Mouse (Mus musculus) thymus, adult 2 months (tissue): Measurements from ENCODE around the gene Slc4a1. TPM values are rescaled to one million over a fixed set of nuclear protein-coding genes. Genes with fewer than 3 reads are reported as not detected.

Experiments used
- DNase-seq: peaks from one replicate; pipeline ENCODE4 v3.0.0; 2021
- H3K27ac ChIP-seq: fragments of 200-500 bp; 2 replicates; pipeline ENCODE4 v1.5.1; 2012; ENCODE audit warnings: low read length, control low read depth; ENCODE audit not compliant: control insufficient read depth, insufficient read depth
- H3K27me3 ChIP-seq: fragments of 200-500 bp; 2 replicates; pipeline ENCODE4 v1.6.1; 2012; ENCODE audit warnings: mild to moderate bottlenecking, low read length, moderate library complexity, mixed read lengths; ENCODE audit not compliant: control insufficient read depth, insufficient read depth
- H3K36me3 ChIP-seq: fragments of 200-500 bp; 2 replicates; pipeline ENCODE4 v1.6.1; 2012; ENCODE audit warnings: mild to moderate bottlenecking, low read length, moderate library complexity; ENCODE audit not compliant: control insufficient read depth, insufficient read depth
- H3K4me1 ChIP-seq: fragments of 200-500 bp; replicated peaks from 2 replicates; pipeline ENCODE4 v1.6.1; 2012; ENCODE audit warnings: low read length; ENCODE audit not compliant: control insufficient read depth, insufficient read depth
- H3K4me3 ChIP-seq: fragments of 200-500 bp; 2 replicates; pipeline ENCODE4 v1.5.1; 2012; ENCODE audit warnings: mild to moderate bottlenecking, low read length, control low read depth, moderate library complexity; ENCODE audit not compliant: control insufficient read depth, insufficient read depth
- CTCF ChIP-seq: fragments of 200-500 bp; IDR thresholded peaks from 2 replicates; pipeline ENCODE4 v1.5.1; 2012; ENCODE audit warnings: mild to moderate bottlenecking, control low read depth, low read length, moderate library complexity, borderline replicate concordance; ENCODE audit not compliant: control insufficient read depth, poor library complexity, insufficient read depth; ENCODE audit errors: extremely low read depth
- POLR2A ChIP-seq: fragments of 200-500 bp; IDR thresholded peaks from 2 replicates; pipeline ENCODE4 v1.6.1; 2012; ENCODE audit warnings: mild to moderate bottlenecking, low read length, control low read depth, moderate library complexity; ENCODE audit not compliant: control insufficient read depth, poor library complexity, insufficient read depth; ENCODE audit errors: extremely low read depth
- WGBS: fragments of 180-500 bp; shearing (Covaris S2); methylation state at CpG from one replicate; pipeline ENCODE4 v1.1.7; 2018; 5-methylcytosine and 5-hydroxymethylcytosine counted together
- polyA plus RNA-seq: library from polyadenylated mRNA; depleted of rRNA; stranded (reverse); fragments of >200 nt; gene quantifications from 2 replicates; pipeline ENCODE4 v1.2.3, GENCODE M21; 2012

Gene Slc4a1
- polyA plus RNA-seq, 1 experiment, result 0.34 TPM

DNA sequence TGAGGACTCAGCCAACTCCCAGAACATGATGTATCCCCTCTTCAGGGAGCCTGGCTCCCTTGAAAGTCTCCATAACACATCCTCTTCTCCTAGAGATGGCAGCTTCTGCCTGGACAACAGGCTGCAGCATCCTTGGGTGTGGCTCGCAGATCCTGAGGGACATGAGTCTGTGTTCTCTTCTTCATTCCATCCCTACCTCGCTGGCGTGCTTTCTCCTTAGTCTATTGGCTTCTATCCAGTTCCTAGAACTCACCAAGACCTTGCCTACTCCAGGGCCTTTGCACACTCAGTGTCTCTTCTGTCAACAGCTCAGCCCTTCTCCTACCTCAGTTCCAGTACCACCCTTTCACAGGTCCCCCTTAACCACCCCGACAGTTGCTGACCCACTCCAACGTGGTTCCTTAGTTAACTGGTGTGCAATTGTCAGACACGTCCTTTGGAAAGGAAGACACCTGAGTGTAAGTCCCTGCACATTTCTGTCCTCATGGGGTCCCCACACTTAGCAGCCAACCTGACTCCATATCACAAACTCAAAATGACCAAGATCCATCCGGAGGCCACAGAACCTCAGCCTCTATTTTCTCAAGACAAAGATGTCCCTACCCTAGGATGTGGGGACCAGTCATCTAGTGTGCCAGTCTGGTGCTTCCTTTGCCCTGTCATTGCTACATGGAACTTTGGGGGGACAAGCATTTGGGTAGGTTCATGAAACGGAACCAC is 4.1 kb downstream of the Slc4a1 start:
- H3K36me3 ChIP-seq, result no peaks in the 10 kb centered on the region
- no peak for DNase-seq
- no peaks in the 10 kb centered on the region for H3K4me1 ChIP-seq
- no peaks in the 10 kb centered on the region; the same call in 1 of the 2 replicates for H3K27me3 ChIP-seq
- TF ChIP-seq POLR2A (no peak), CTCF (no peak)
- H3K27ac ChIP-seq, result no peak overlapping the region
- H3K4me3 ChIP-seq, result no peak overlapping the region
- 86% methylated on average over 8 of the region's 8 CpGs for WGBS

DNA sequence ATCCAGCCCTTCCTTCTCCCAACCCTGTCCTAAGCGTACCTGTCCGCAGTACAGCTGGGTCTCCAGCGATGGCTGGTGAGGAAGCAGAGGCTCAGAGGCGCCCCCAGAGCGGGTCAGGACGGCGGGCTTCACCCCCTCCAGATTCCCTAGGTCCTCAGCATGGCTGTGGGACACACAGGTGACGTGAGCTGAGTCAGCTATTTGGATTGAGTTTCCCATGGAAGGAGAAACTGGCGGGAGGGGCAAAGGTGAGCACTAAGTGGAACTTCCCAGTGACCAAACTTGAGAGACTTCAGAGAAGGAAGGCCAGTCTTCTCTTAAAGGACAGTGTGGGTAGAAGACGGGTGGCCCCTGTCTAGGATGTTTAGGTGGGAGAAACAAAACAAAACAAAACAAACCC is 7.6 kb downstream of the Slc4a1 start:
- Histone ChIP-seq H3K27ac (no peak overlapping the region), H3K4me3 (no peak overlapping the region), H3K27me3 (no peaks in the 10 kb centered on the region; the same call in 1 of the 2 replicates), H3K4me1 (no peaks in the 10 kb centered on the region), H3K36me3 (no peaks in the 10 kb centered on the region)
- TF ChIP-seq CTCF, result no peak
- TF ChIP-seq POLR2A, result no peak
- WGBS, result 66% methylated on average over 10 of the region's 10 CpGs
- no peak for DNase-seq

DNA sequence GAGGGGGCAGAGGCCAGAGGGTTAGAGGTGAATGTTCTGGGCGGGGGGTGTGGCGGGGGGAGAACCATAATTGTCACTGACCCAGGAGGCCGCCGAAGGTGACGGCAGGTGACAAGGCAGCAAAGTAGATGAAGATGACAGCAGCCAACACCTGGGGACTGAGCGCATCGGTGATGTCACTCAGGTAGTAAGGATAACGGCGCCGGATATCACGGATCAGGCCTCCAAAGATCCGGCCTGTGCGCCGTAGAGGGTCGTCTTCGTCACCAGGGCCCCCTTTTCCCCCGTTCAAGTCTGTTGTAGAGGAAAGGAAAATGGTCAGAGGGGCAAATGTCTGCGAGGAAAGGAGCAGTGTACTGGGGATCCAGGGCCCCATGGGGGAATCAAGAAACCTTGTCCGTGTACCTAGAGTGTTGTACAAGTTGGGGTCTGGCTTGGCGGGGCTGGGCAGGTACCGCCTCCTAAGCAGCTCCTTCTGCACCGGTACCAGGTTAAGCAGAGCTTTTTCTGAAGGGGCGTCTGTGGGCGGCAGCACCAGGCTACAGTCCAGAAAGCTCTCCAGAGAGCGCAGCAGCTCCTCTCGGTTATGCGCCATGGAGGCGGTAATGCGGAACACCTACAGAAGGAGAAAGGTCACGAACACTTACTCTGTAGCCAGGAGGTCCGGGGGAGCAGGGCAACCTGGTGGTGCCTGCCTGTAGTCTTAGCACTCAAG is 9.2 kb downstream of the Slc4a1 start:
- no peaks in the 10 kb centered on the region; the same call in 1 of the 2 replicates for H3K27me3 ChIP-seq
- WGBS, result 69% methylated on average over 31 of the region's 31 CpGs
- H3K4me1 ChIP-seq, result no peaks in the 10 kb centered on the region
- no peak for DNase-seq
- no peak overlapping the region for H3K4me3 ChIP-seq
- H3K36me3 ChIP-seq, result no peaks in the 10 kb centered on the region
- no peak overlapping the region for H3K27ac ChIP-seq
- no peak for TF ChIP-seq POLR2A
- no peak for TF ChIP-seq CTCF

DNA sequence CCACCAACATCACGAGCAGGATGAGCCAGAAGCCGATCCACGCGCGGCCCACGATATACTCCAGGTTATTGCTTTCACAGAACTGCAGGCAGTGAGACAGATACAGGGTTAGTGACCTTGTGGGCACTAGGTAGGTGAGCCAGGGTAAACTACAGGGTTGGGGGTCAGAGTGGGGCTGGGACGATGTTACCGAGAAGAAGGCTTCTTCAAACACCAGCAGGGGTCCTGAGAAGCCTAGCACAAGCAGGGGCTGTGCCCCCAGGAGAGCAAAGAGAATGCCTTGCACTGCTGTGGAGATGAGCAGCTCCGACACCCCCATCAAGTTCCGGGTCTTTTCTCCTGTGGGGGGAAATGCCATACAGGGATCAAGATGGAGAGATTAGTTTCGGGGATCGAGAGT is 9.8 kb downstream of the Slc4a1 start:
- no peaks in the 10 kb centered on the region; the same call in 1 of the 2 replicates for H3K27me3 ChIP-seq
- no peaks in the 10 kb centered on the region for H3K36me3 ChIP-seq
- H3K4me3 ChIP-seq, result no peak overlapping the region
- no peaks in the 10 kb centered on the region for H3K4me1 ChIP-seq
- TF ChIP-seq CTCF (no peak), POLR2A (no peak)
- no peak for DNase-seq
- H3K27ac ChIP-seq, result no peak overlapping the region
- 86% methylated on average over 12 of the region's 12 CpGs for WGBS

DNA sequence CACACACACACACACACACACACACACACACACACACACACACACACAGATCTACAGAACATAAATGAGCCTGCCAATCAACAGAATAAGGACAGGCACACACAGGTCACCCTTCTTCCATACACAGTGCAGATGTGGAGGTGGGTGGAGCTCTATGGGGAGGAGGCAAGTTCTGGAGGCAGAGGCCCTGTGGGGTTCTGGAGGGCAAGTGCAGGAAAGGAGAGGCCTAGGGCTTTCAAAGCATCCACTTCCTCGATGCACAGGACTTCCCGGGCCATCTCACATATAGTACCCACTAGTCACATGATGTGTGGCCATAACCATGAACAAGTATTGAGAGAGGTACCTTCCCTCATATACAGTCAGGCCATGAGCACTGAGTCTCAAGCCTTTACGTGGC is 10.5 kb downstream of the Slc4a1 start:
- WGBS, result 56% methylated on average over 3 of the region's 3 CpGs

DNA sequence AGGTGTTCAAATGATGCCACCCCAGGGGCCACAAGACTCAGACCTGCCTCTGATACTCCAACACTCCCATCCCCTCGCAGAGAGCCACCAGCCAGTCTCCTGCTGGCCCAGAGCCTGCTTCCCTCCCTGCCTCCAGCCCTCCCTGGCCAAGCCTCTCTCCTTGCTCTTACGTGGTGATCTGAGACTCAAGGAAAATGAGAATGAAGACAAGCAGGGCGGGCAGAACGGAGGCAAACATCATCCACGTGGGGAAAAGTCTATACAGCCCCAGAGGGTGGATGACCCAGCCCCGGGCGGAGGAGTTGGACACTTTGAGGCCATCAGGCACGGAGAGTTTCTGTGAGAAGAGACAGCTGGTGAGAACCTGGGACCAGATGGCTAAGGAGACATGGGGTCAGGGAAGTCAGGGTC is 13.0 kb downstream of the Slc4a1 start:
- Histone ChIP-seq H3K4me3 (no peak overlapping the region), H3K4me1 (no peaks in the 10 kb centered on the region), H3K36me3 (no peaks in the 10 kb centered on the region), H3K27me3 (no peaks in the 10 kb centered on the region), H3K27ac (no peak overlapping the region)
- WGBS, result 55% methylated on average over 8 of the region's 8 CpGs
- no peak for DNase-seq
- no peak for TF ChIP-seq POLR2A

More for the DNA sequence above, 10.5 kb downstream of the Slc4a1 start:
- DNase-seq, result no peak
- TF ChIP-seq POLR2A (no peak), CTCF (no peak)
- no peaks in the 10 kb centered on the region for H3K36me3 ChIP-seq
- no peaks in the 10 kb centered on the region for H3K4me1 ChIP-seq
- no peak overlapping the region for H3K27ac ChIP-seq
- no peaks in the 10 kb centered on the region; the same call in 1 of the 2 replicates for H3K27me3 ChIP-seq
- H3K4me3 ChIP-seq, result no peak overlapping the region
